Mouse (Mus musculus): ENCODE measurements around the gene Dnajc15. TPM values are rescaled to one million over a fixed set of nuclear protein-coding genes. Genes with fewer than 3 reads are reported as not detected.

Gene Dnajc15
- polyA plus RNA-seq (2012; ENCODE audit: low replicate concordance), result 3.2 and 7.9 TPM in 2 replicates

DNA sequence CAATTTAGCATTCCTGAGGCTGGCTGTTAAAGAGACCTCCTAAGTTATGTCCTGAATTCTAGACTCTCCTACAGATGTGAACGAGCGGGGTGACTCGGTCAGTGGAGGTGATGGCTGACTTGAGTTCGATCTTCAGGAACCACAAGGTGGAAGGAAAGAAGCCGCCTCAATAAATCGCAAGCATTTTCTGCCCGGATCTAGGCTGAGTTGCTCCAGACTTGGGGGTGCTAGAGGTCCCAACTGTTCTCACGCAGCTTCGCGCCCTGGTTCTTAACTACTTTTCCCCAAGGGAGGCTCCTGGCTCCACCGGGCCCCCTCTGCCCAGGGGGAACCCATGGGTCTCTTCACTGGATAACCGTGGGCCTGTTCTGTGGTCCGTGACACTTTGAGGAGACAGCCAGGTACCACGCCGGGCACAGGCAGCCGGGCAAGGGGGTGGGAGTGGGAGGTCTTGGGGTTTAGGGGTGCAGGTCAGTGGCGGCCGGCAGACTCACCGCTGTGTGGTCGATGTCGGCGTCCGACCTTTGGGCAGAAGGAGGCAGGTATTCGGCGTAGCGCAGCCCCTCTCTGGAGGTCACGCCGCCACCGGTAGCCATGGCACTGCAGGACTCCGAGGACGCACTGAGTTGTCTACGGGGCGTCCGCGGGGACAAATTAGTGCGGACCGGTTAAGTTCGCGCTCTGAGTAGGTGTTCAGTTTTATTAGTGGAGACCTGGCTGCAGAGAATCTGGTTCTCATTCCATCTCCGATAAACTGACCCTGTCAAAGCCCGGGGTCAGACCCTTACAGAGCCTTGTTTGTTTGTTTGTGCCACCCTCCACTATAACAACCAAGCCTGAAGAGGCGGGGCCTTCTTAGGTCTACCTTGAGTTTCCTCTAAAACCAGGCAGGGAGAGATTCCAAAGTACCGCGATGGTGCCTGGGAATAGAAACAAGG lies at the start of gene Dnajc15:
Gene Dnajc15 (minus strand): TSS at position 822 of the 938 bp plus-strand sequence.

DNA sequence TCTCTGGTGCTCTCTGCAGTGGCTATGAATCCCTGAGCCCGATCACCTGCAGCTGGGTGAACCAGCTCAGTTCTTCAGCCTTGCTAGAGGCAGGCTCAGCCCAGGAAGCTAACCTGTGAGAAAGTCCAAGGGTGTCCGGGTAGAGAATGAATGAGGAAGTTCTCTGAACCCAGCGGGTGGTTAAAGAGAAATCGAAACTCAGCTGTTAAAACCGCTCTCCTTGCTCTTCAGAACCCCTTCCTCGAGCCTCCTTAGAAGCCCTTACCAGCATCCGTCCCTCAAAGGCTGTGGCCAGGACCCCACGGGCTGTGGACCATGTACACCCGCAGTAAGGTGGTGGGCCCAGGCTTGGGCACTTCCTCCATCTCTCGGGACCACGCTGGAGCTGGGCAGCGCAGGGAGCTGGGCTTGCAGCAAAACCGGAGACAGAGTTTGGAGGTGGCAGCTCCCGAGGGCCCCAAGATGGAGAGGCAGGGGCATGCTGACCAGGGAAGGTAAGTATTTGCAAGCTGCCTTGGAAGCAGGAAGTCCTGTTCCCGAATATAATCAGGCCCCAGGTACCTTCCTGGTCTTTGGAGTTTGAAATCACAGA lies 29.3 kb upstream of the Dnajc15 start, which contains the start of gene Epsti1:
Gene Epsti1 (plus strand): TSS at position 69 of the 592 bp plus-strand sequence.

Other genes starting within 250 kb of the Dnajc15 start
- 58.8 and 154 TPM in 2 replicates for gene Epsti1, start 29.1 kb upstream of the Dnajc15 start, polyA plus RNA-seq (2012; ENCODE audit: low replicate concordance)
- not detected in 2 replicates for gene Fam216b, start 213.9 kb upstream of the Dnajc15 start, polyA plus RNA-seq (2012; ENCODE audit: low replicate concordance)